Mouse (Mus musculus) stomach, postnatal 0 days (tissue): ENCODE results near the gene Ccl24. TPM values are rescaled to one million over a fixed set of nuclear protein-coding genes. Genes with fewer than 3 reads are reported as not detected.
"Not testable (repeated sequence)": the region's sequence is repeated elsewhere in the genome, so short reads cannot be mapped to it uniquely, and the experiment has no call there.

Experiments used
- ATAC-seq: fragments of 200-750 bp; cut with Nextera tagmentation; 2 replicates; pipeline ENCODE4 v1.8.0; 2017; ENCODE audit not compliant: low FRiP score, low TSS enrichment
- DNase-seq: peaks from one replicate; pipeline ENCODE4 v3.0.0-alpha.2; 2016; ENCODE audit warnings: low spot score
- H3K27ac ChIP-seq: fragments of 300-500 bp; sonication (generic); replicated peaks from 2 replicates; pipeline ENCODE4 v1.5.1; 2014; ENCODE audit warnings: mild to moderate bottlenecking, control low read depth
- H3K27me3 ChIP-seq: fragments of 300-500 bp; sonication (generic); 2 replicates; pipeline ENCODE4 v1.6.1; 2014; ENCODE audit warnings: low read length; ENCODE audit not compliant: control insufficient read depth, insufficient read depth
- H3K36me3 ChIP-seq: fragments of 300-500 bp; sonication (generic); 2 replicates; pipeline ENCODE4 v1.6.1; 2014; ENCODE audit warnings: low read length, mixed read lengths; ENCODE audit not compliant: control insufficient read depth, insufficient read depth
- H3K4me1 ChIP-seq: fragments of 300-500 bp; sonication (generic); replicated peaks from 2 replicates; pipeline ENCODE4 v1.6.1; 2014; ENCODE audit warnings: antibody characterized with exemption; ENCODE audit not compliant: control insufficient read depth, insufficient read depth
- H3K4me2 ChIP-seq: fragments of 300-500 bp; sonication (generic); replicated peaks from 2 replicates; pipeline ENCODE4 v1.6.1; 2014; ENCODE audit warnings: low read depth, mild to moderate bottlenecking, control low read depth, moderate library complexity
- H3K4me3 ChIP-seq: fragments of 300-500 bp; sonication (generic); 2 replicates; pipeline ENCODE4 v1.5.1; 2014; ENCODE audit warnings: low read depth, low read length, control low read depth
- H3K9ac ChIP-seq: fragments of 300-500 bp; sonication (generic); 2 replicates; pipeline ENCODE4 v1.6.1; 2014; ENCODE audit warnings: mild to moderate bottlenecking, low read length, control low read depth, mixed read lengths
- H3K9me3 ChIP-seq: fragments of 300-500 bp; sonication (generic); 2 replicates; pipeline ENCODE4 v1.6.1; 2016; ENCODE audit warnings: low read length; ENCODE audit not compliant: control insufficient read depth
- CTCF ChIP-seq: IDR thresholded peaks from 2 replicates; pipeline ENCODE4 v1.5.1; 2016; ENCODE audit warnings: antibody characterized with exemption, low read depth, mild to moderate bottlenecking, moderate library complexity
- EP300 ChIP-seq: optimal IDR thresholded peaks from 2 replicates; pipeline ENCODE3; 2016; ENCODE audit warnings: antibody characterized with exemption
- WGBS: fragments of 180-500 bp; shearing (Covaris S2); extraction: QIAGEN DNeasy Blood & Tissue Kit; methylation state at CpG from one replicate; pipeline ENCODE4 v1.1.7; 2014; 5-methylcytosine and 5-hydroxymethylcytosine counted together
- polyA plus RNA-seq: library from polyadenylated mRNA; unstranded; fragments of >200 nt; fragmentation: Nextera tagmentation; extraction: Ambion mirVana; gene quantifications from 2 replicates; pipeline ENCODE4 v1.2.1, GENCODE M21; 2015

Gene Ccl24
- polyA plus RNA-seq: 1.7 and 2.8 TPM in 2 replicates

GRCm38 (mm10) chr5:135573006-135573405 lies at the start of gene Ccl24:
TSS of gene Ccl24 (minus strand) at chr5:135573049.
- Histone ChIP-seq H3K4me1 (no peaks in the 10 kb centered on the region), H3K4me2 (no peak within 1 kb of the TSS), H3K27me3 (no peaks in the 10 kb centered on the region), H3K36me3 (no peaks in the 10 kb centered on the region), H3K4me3 (no peak within 1 kb of the TSS), H3K9ac (no peak within 1 kb of the TSS), H3K9me3 (no peaks in the 10 kb centered on the region), H3K27ac (no peak within 1 kb of the TSS)
- DNase-seq (no peak), ATAC-seq (no peak)
- WGBS: 72% methylated on average over 6 of the region's 6 CpGs
- no peak for TF ChIP-seq CTCF
- no peak for TF ChIP-seq EP300

GRCm38 (mm10) chr5:135621725-135622124 lies 48.9 kb upstream of the Ccl24 start:
- H3K27me3 ChIP-seq: no peaks in the 10 kb centered on the region
- H3K9ac ChIP-seq: no peak overlapping the region
- no peak for TF ChIP-seq CTCF
- TF ChIP-seq EP300: no peak
- H3K4me3 ChIP-seq: no peak overlapping the region
- ATAC-seq (peak; percentile 32; the same call in 1 of the 2 replicates), DNase-seq (no peak)
- H3K27ac ChIP-seq: no peak overlapping the region
- no peak overlapping the region for H3K4me2 ChIP-seq
- no peaks in the 10 kb centered on the region for H3K36me3 ChIP-seq
- H3K4me1 ChIP-seq: no peaks in the 10 kb centered on the region
- 66% methylated on average over 10 of the region's 10 CpGs for WGBS
- no peaks in the 10 kb centered on the region for H3K9me3 ChIP-seq

GRCm38 (mm10) chr5:135620526-135620925 lies 47.7 kb upstream of the Ccl24 start:
- no peaks in the 10 kb centered on the region for H3K36me3 ChIP-seq
- WGBS: 83% methylated on average over 9 of the region's 9 CpGs
- H3K27ac ChIP-seq: no peak overlapping the region
- ATAC-seq: no peak
- no peaks in the 10 kb centered on the region for H3K9me3 ChIP-seq
- H3K27me3 ChIP-seq: no peaks in the 10 kb centered on the region
- no peak for DNase-seq
- H3K9ac ChIP-seq: no peak overlapping the region
- H3K4me3 ChIP-seq: no peak overlapping the region
- no peak for TF ChIP-seq EP300
- no peak for TF ChIP-seq CTCF
- no peaks in the 10 kb centered on the region for H3K4me1 ChIP-seq
- no peak overlapping the region for H3K4me2 ChIP-seq

GRCm38 (mm10) chr5:135619741-135620140 lies 46.9 kb upstream of the Ccl24 start:
- not testable (repeated sequence) for H3K4me2 ChIP-seq, H3K4me1 ChIP-seq, H3K9ac ChIP-seq, H3K27ac ChIP-seq, H3K36me3 ChIP-seq, H3K27me3 ChIP-seq, H3K4me3 ChIP-seq, DNase-seq, H3K9me3 ChIP-seq, ATAC-seq
- 86% methylated on average over 10 of the region's 10 CpGs for WGBS

GRCm38 (mm10) chr5:135609794-135610193 lies 36.9 kb upstream of the Ccl24 start:
- no peaks in the 10 kb centered on the region for H3K36me3 ChIP-seq
- H3K4me1 ChIP-seq: no peaks in the 10 kb centered on the region
- WGBS: 62% methylated on average over 4 of the region's 4 CpGs
- H3K4me2 ChIP-seq: no peak overlapping the region
- H3K4me3 ChIP-seq: no peak overlapping the region
- no peak overlapping the region for H3K9ac ChIP-seq
- H3K9me3 ChIP-seq: no peaks in the 10 kb centered on the region
- H3K27ac ChIP-seq: no peak overlapping the region
- no peaks in the 10 kb centered on the region for H3K27me3 ChIP-seq
- no peak for TF ChIP-seq EP300
- no peak for TF ChIP-seq CTCF
- ATAC-seq: no peak
- DNase-seq: no peak

- DNase-seq (no peak), ATAC-seq (no peak)
- Histone ChIP-seq H3K9ac (no peak overlapping the region), H3K27me3 (no peaks in the 10 kb centered on the region), H3K4me2 (no peak overlapping the region), H3K4me1 (no peaks in the 10 kb centered on the region), H3K9me3 (peaks cover 4% of the 10 kb centered on the region; the same call in 1 of the 2 replicates), H3K27ac (no peak overlapping the region), H3K4me3 (no peak overlapping the region), H3K36me3 (no peaks in the 10 kb centered on the region)
- TF ChIP-seq EP300 (no peak), CTCF (no peak)
- 46% methylated on average over 1 of the region's 1 CpGs for WGBS
These were observed 34.7 kb upstream of the Ccl24 start for GRCm38 (mm10) chr5:135607581-135607980.

- not testable (repeated sequence) for H3K4me1 ChIP-seq, H3K9ac ChIP-seq, H3K27ac ChIP-seq, H3K9me3 ChIP-seq, H3K36me3 ChIP-seq, H3K4me3 ChIP-seq, ATAC-seq, H3K27me3 ChIP-seq, H3K4me2 ChIP-seq, DNase-seq
- WGBS: no CpG with 5 or more reads among the region's 1 CpGs
These were observed 33.9 kb upstream of the Ccl24 start for GRCm38 (mm10) chr5:135606717-135607116.

- not testable (repeated sequence) for H3K4me1 ChIP-seq, H3K27ac ChIP-seq, H3K27me3 ChIP-seq, H3K4me3 ChIP-seq, H3K9me3 ChIP-seq, DNase-seq, H3K4me2 ChIP-seq, ATAC-seq, H3K36me3 ChIP-seq, H3K9ac ChIP-seq
- no CpG with 5 or more reads among the region's 1 CpGs for WGBS
These were observed 31.8 kb upstream of the Ccl24 start for GRCm38 (mm10) chr5:135604643-135605042.
